Mouse (Mus musculus): ENCODE results near the gene Tigd2.

- TF ChIP-seq CTCF (IDR thresholded peaks at IDR 0.05; ENCODE audit: low read depth) (no peak), EP300 (IDR thresholded peaks at IDR 0.05; ENCODE audit: low read depth) (no peak)
Observed at GRCm38 (mm10) chr6:59190006-59190405, 18.7 kb upstream of the Tigd2 start.

Data from liver, postnatal 0 days (tissue).